Mouse (Mus musculus) heart, postnatal 25 days (tissue): Measurements from ENCODE around the gene Epb41l3. TPM values are rescaled to one million over a fixed set of nuclear protein-coding genes. Genes with fewer than 3 reads are reported as not detected.

Experiments used
- DNase-seq: peaks from one replicate; pipeline ENCODE4 v3.0.0; 2022; ENCODE audit warnings: low spot score
- intact Hi-C: fragments of 180-260 bp; cut with DNase I; formaldehyde crosslinking; loops from one replicate; pipeline ENCODE4 v1.15.1; 2025
- total RNA-seq, 2 experiments: library from RNA; stranded (reverse); gene quantifications; 2 replicates each; pipeline ENCODE4 v1.2.3; 2021

Gene Epb41l3
- total RNA-seq, 2 experiments from 2014 or later: 14.7 to 15.5 TPM

DNA sequence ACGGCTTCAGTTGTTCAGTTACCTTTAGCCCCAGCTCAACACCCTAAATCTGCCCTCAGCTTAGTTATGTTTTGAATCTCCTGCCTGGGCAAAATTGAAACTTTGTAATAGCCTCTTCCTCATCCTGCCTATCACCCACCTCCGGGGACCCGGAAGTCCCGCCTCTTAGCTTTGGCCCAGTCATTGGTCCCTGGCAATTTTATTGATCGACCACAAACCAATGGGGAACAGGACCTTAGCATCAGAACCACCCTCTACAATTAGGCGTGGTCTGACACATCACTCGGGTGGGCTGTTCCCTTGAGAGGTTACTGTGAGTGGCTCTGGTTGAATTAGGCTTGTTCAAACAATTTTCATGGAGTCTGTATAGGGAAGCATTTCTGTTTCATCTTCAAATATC lies 150.5 kb downstream of the Epb41l3 start:
- no peak for DNase-seq
- intact Hi-C loops: no loop called here

GRCm38 (mm10) chr17:69227426-69228014 lies 152.0 kb downstream of the Epb41l3 start:
- no peak for DNase-seq
- intact Hi-C loops: no loop called here

- no peak for DNase-seq
- intact Hi-C loops: no loop called here
Measured at GRCm38 (mm10) chr17:69229451-69229850, 154.0 kb downstream of the Epb41l3 start.

DNA sequence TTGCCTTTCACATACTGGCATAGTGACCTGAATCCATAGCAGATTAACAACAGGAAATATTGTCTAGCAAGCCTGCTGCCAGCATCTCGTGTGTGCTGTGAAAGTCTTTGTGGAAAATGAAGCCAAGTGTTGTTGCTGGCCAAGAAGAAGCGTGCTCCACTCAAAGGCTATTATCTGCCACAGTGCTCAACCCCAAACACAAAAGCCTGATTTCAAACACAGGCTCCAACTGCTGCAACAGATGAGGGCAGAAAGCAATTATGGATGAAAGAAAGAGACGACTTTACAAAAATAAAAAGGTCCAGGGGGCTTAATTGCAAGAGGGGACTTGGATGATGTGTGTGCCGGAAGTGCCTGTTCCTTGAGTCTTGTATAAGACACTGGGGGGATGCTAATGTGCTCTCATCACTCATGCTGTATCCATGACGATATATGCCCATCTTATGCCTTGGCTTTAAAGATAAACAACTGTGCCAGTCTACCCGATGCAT lies 154.7 kb downstream of the Epb41l3 start:
- no peak for DNase-seq
- intact Hi-C loops: no loop called here

- intact Hi-C loops: no loop called here
- no peak for DNase-seq
Measured at GRCm38 (mm10) chr17:69231360-69231759, 155.9 kb downstream of the Epb41l3 start.

GRCm38 (mm10) chr17:69237172-69237571 lies 161.7 kb downstream of the Epb41l3 start:
- no peak for DNase-seq
- intact Hi-C loops: no loop called here

GRCm38 (mm10) chr17:69238810-69239373 lies 163.4 kb downstream of the Epb41l3 start:
- intact Hi-C loops: no loop called here
- no peak for DNase-seq

DNA sequence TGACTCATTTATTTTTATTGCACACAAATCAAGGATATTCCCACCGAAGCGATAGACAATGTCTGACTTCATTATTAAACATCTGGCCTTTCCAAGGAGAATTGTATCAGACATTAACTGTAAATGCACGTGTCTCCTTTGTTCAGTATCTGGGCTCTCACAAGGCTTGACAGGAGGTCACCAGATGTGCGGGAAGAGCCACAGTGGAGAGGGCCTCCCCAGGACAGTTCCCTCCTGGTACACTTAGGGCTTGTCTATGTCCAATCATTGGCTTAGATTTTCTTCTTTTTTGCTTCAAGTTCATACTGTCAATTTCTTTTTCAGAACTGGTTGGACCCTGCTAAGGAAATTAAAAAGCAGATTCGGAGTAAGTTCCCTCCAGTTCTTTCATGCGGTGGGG lies 163.9 kb downstream of the Epb41l3 start:
- no peak for DNase-seq
- intact Hi-C loops: no loop called here

DNA sequence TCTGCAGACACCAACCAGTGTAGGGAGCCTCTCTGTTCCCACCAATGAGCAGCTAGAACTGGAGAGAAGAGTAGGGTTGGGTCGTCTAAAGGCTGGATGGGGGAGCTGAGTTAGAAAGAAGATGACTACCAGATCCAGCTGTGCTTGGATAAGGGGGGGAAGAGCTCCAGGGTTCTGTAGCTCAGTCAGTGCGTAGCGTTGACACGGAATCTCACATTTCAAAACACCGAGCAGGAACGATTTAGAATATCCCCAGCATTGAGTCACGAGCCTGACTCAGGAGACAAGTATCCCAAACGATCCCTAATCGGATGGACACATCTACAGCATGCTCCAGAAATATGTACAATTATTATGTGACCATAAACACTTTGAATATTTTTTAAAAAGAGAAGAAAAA lies 180.4 kb downstream of the Epb41l3 start:
- DNase-seq: no peak
- intact Hi-C loops: no loop called here

DNA sequence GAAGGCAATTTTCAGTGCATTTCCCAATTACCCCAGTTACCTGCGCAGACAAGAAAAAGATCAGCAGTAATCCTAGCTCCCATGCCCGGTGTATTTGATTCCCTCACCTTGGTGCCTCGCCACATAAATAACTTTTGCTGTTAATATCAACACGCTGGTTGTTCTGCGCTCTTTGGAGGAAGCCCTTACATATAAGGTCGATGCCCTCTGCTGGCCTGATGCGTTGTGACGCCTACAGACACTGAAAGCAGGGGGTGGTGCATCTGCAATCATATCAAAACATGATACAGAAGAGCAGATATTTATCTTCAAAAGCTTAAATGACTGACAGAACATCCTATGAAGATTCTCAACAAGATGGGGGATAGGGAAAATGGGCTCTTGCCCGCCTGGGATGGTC lies 181.0 kb downstream of the Epb41l3 start:
- no peak for DNase-seq

DNA sequence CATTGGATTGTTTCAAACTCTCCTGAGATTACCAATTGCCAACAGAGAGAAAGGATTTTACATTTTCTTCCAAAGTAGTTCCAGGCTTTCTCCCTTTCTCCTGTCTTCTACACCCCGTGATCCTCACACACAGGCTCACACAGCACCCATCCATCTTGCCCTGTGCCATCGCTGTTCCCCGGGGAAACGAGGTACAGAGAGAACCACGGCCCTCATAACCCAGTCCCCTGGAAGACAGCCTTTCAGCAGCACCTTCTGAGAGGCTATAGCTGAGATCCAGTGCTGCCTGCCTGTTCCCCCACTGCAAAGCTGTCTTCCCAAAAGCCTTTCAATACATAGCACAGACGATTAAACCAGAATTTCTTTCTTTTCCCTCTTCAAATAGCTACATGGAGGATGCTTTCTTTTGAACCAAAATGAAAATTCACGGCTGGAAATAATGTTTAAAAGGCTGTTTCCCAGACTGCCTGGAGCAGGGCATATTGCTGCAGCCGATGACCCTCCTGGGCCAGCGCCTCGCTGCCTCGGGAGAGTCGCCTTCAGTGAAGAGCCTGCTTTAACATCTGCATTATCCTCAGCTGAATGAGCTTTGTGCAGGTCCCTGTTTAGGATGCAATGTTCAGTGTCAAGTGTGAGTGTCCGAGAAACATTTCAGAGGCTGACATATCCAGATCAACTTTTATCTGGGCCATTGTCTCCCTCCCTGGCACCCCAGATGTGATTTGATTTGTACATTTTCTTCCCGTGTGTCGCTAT lies 188.5 kb downstream of the Epb41l3 start:
- no peak for DNase-seq
- intact Hi-C loops: no loop called here

More for the DNA sequence above, 181.0 kb downstream of the Epb41l3 start:
- intact Hi-C loops: no loop called here

DNA sequence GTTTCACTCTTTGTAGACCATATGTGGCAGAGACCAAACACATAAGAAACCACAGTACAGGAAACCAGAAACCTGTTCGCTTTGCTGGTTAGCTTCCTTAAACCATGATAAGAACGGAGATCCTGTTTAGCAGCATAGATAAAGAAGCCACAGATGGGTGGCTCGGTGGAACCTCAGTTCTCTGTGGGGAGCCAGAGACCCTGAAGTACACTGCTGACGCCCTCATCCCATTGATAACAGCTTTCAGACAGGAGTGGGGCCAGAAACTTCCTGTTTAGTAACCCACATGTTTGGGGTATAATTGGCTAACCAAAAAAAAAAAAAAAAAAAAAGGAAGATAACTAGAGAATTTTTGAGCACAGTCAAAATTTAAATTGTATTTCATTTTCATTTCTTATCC lies 189.7 kb downstream of the Epb41l3 start:
- intact Hi-C loops: no loop called here

GRCm38 (mm10) chr17:69265759-69266463 lies 190.4 kb downstream of the Epb41l3 start:
- DNase-seq: no peak
- intact Hi-C loops: no loop called here

More for the DNA sequence above, 189.7 kb downstream of the Epb41l3 start:
- no peak for DNase-seq

GRCm38 (mm10) chr17:69266936-69267335 lies 191.5 kb downstream of the Epb41l3 start:
- DNase-seq: no peak
- intact Hi-C loops: no loop called here

DNA sequence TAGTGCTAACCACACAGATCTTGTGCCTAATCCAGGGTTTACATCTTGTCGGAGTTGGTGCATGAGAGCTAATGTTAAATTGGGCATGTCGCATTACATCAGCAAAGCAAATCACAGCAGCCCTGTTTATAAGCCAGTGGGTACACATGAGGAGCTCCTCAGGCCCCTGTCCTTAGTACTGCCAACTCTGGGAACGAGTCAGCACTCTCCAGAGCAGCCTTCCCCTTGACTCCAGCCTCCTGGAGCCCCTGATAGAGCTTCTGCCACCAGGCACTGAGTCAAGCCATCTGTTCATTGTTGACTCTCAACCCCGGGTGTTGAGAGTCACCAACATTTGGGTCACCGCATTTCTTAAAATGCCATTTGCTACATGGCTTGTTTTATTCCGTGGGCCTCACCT lies 192.0 kb downstream of the Epb41l3 start:
- no peak for DNase-seq
- intact Hi-C loops: no loop called here

DNA sequence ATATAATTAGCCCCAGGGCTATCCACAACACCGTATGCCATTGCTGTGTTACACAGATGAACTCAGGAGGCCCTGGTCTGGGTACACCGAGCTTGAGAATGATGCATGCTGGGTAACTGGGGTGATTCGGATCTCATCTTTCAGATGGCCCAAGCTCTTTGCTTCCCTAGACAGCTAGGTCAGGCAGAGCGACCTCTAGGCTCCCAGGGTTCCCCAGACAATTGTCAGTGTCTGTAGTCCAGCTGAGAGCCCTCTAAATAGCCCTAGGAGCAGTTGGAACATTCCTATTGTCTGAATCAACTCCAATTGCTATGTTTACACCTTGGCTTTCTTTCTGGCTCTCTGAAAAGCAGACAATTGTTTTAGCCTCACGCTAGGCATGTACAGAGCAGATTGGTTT lies 201.9 kb downstream of the Epb41l3 start:
- intact Hi-C loops: no loop called here
- no peak for DNase-seq

- intact Hi-C loops: no loop called here
Measured at GRCm38 (mm10) chr17:69284511-69284910, 209.0 kb downstream of the Epb41l3 start.

DNA sequence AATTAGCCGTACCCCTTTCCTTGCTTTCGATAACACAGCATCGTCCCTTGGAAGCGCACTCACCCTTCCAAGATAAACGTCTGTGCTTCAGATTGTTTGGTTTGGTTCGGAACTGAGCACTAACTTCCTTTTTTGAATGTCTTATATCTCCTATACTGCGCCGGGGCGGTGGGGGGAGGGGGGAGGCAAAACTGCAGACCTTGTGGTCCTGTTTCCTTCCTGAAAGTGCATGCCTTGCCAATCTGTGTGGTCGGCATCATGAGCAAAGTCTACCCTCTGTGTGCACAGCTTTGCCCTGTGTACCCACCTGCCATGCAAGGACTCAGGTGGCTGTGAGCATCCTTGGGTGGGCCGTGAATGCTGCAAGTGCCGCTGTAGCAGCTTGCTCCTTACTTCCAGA lies 212.6 kb downstream of the Epb41l3 start:
- no peak for DNase-seq
- intact Hi-C loops: no loop called here

More at GRCm38 (mm10) chr17:69284511-69284910, 209.0 kb downstream of the Epb41l3 start:
- no peak for DNase-seq

GRCm38 (mm10) chr17:69290272-69290671 lies 214.8 kb downstream of the Epb41l3 start:
- intact Hi-C loops: no loop called here
- DNase-seq: no peak

GRCm38 (mm10) chr17:69301552-69301951 lies 226.1 kb downstream of the Epb41l3 start:
- intact Hi-C loops: no loop called here
- no peak for DNase-seq
